Mouse (Mus musculus) thymus, postnatal 25 days (tissue): ENCODE measurements around the gene Ckm.

Source experiments
- DNase-seq: peaks from one replicate; pipeline ENCODE4 v3.0.0; 2022

The Ckm gene

GRCm38 (mm10) chr7:19468279-19468678, 63.7 kb downstream of the Ckm start:
- no peak for DNase-seq

- DNase-seq = no peak
Measured at GRCm38 (mm10) chr7:19469404-19469803, 64.8 kb downstream of the Ckm start.

GRCm38 (mm10) chr7:19470308-19470707, 65.7 kb downstream of the Ckm start:
- no peak for DNase-seq

GRCm38 (mm10) chr7:19472403-19472802, 67.8 kb downstream of the Ckm start:
- no peak for DNase-seq
